In the genomic region with DNA sequence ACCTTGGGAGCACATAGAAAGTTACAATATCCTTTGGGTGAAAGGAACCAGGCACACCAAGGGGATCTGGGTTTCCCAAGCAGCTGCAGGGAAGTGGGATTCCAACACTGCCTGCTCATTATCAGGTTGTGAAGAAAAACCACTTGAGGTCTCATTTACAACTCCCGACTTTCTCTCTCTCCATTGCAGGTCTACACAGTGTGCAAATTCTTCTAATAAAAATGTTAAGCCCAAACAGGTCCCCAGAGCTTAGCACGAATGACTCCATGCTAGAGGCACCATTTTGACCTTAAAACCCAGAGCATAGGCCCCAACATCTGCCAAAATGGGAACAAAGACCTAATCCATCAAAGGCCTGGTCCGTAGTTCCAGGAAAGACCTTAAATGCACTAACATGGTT, we compare ENCODE assay signal across 25 mouse cellular contexts.
"Had no signal": no experiment of that assay in that cellular context is flagged by ENCODE, and none has a peak within 500 bp of the region (broad histone marks: within the 10 kb centered on the region; RNA-seq: fewer than 3 reads in every experiment).

No protein-coding gene starts in this region.

- DNase-seq: gastrocnemius, postnatal 14 days; gastrocnemius, postnatal 36 days; heart, adult 11 months; heart, adult 2 months; heart, postnatal 14 days; heart, postnatal 36 days; kidney, adult 18-20 months; kidney, adult 8-10 months; kidney, postnatal 10 days; kidney, postnatal 25 days; kidney, postnatal 4 days; liver; liver, embryonic 13.5 days had no signal

- H3K9ac ChIP-seq: heart, embryonic 13.5 days; heart, embryonic 15.5 days; hindbrain, embryonic 13.5 days; intestine, embryonic 15.5 days; liver, embryonic 13.5 days; liver, embryonic 15.5 days had no signal

- H3K4me1 ChIP-seq: heart, embryonic 15.5 days; hindbrain, embryonic 13.5 days; intestine, embryonic 15.5 days; liver, embryonic 15.5 days had no signal

- H3K27me3 ChIP-seq: heart, embryonic 13.5 days; heart, embryonic 15.5 days; hindbrain, embryonic 13.5 days; intestine, embryonic 15.5 days; liver, embryonic 13.5 days; liver, embryonic 15.5 days had no signal

- H3K9me3 ChIP-seq: heart, embryonic 13.5 days; heart, embryonic 15.5 days; hindbrain, embryonic 13.5 days; intestine, embryonic 15.5 days; liver, embryonic 13.5 days; liver, embryonic 15.5 days had no signal

- H3K27ac ChIP-seq: heart, adult 2 months; heart, embryonic 13.5 days; heart, embryonic 15.5 days; hindbrain, embryonic 13.5 days; intestine, embryonic 15.5 days; layer of hippocampus, adult 2 months; left cerebral cortex, adult 2 months; liver, embryonic 13.5 days; liver, embryonic 15.5 days had no signal

- H3K4me2 ChIP-seq: heart, embryonic 11.5 days; heart, embryonic 13.5 days; heart, embryonic 15.5 days; hindbrain, embryonic 13.5 days; intestine, embryonic 15.5 days; liver, embryonic 11.5 days; liver, embryonic 13.5 days; liver, embryonic 15.5 days had no signal

- ATAC-seq: hindbrain, embryonic 16.5 days; inflammation-experienced regulatory T-cells, adult 6 months; intestine, embryonic 15.5 days; intestine, postnatal 0 days had no signal

- H3K36me3 ChIP-seq: heart, embryonic 13.5 days; heart, embryonic 15.5 days; hindbrain, embryonic 13.5 days; intestine, embryonic 15.5 days; liver, embryonic 13.5 days; liver, embryonic 15.5 days had no signal

- H3K4me3 ChIP-seq: heart, adult 2 months; heart, embryonic 13.5 days; heart, embryonic 15.5 days; hindbrain, embryonic 13.5 days; intestine, embryonic 15.5 days; layer of hippocampus, adult 2 months; left cerebral cortex, adult 2 months; liver, embryonic 13.5 days; liver, embryonic 15.5 days had no signal
